ENCODE assay signal across 9 mouse cellular contexts in genomic region chr7:46204046-46204471, GRCm38 (mm10). TPM values are rescaled to one million over a fixed set of nuclear protein-coding genes. Genes with fewer than 3 reads are reported as not detected.
DNase-seq lines count a peak whose midpoint lies in the region; ATAC-seq and TF ChIP-seq lines count a peak whose summit lies in the region.
"Had no signal": no experiment of that assay in that cellular context is flagged by ENCODE, and none has a peak within 500 bp of the region (broad histone marks: within the 10 kb centered on the region; RNA-seq: fewer than 3 reads in every experiment).

No protein-coding gene starts in this region.

- H3K9me3 ChIP-seq in forebrain, postnatal 0 days (ENCODE audit: low read length): no peaks in the 10 kb centered on the region
- H3K9me3 ChIP-seq: midbrain, embryonic 12.5 days had no signal

- no peak overlapping the region for H3K9ac ChIP-seq in heart, adult 2 months (ENCODE audit: low read depth, low read length)
- no peak overlapping the region for H3K9ac ChIP-seq in forebrain, postnatal 0 days
- H3K9ac ChIP-seq: midbrain, embryonic 12.5 days had no signal

- peak; percentile 81 for ATAC-seq in forebrain, postnatal 0 days

- no peaks in the 10 kb centered on the region for H3K36me3 ChIP-seq in heart, adult 2 months (ENCODE audit: control insufficient read depth, insufficient read depth, low read length)
- H3K36me3 ChIP-seq in forebrain, postnatal 0 days (ENCODE audit: insufficient read depth): no peaks in the 10 kb centered on the region
- no peaks in the 10 kb centered on the region for H3K36me3 ChIP-seq in thymus, adult 2 months (ENCODE audit: control insufficient read depth, insufficient read depth, low read length)
- H3K36me3 ChIP-seq: midbrain, embryonic 12.5 days had no signal

- no peaks in the 10 kb centered on the region for H3K27me3 ChIP-seq in heart, adult 2 months (ENCODE audit: control insufficient read depth, insufficient read depth, low read length)
- no peaks in the 10 kb centered on the region for H3K27me3 ChIP-seq in forebrain, postnatal 0 days (ENCODE audit: insufficient read depth, low read length)
- no peaks in the 10 kb centered on the region for H3K27me3 ChIP-seq in thymus, adult 2 months (ENCODE audit: control insufficient read depth, insufficient read depth, low read length)
- H3K27me3 ChIP-seq: midbrain, embryonic 12.5 days had no signal

- no peak for TF ChIP-seq POLR2A in heart, adult 2 months (IDR thresholded peaks at IDR 0.05; ENCODE audit: insufficient read depth, low read depth, low read length)
- TF ChIP-seq POLR2A in thymus, adult 2 months (IDR thresholded peaks at IDR 0.05; ENCODE audit: control insufficient read depth, extremely low read depth, insufficient read depth, low read length, poor library complexity): no peak

- 44% methylated on average over 11 of the region's 11 CpGs for WGBS in heart, adult 2 months
- whole genome bisulfite sequencing in forebrain, postnatal 0 days: 42% methylated on average over 11 of the region's 11 CpGs
- 47% methylated on average over 11 of the region's 11 CpGs for WGBS in thymus, adult 2 months

- H3K4me3 ChIP-seq in heart, adult 2 months: no peak overlapping the region
- no peak overlapping the region for H3K4me3 ChIP-seq in forebrain, postnatal 0 days (ENCODE audit: low read depth, low read length)
- H3K4me3 ChIP-seq in layer of hippocampus, adult 2 months: no peak overlapping the region
- no peak overlapping the region for H3K4me3 ChIP-seq in thymus, adult 2 months (ENCODE audit: control insufficient read depth, insufficient read depth, low read length)
- H3K4me3 ChIP-seq: midbrain, embryonic 12.5 days had no signal

- intact Hi-C loops in heart, adult 2 months (cut with DNase I): loop anchor here (1.0 kb wide), 1 partner anchor 108 kb away; no protein-coding TSS in a partner anchor

- peak; percentile 72 for TF ChIP-seq CTCF in heart, adult 2 months (IDR thresholded peaks at IDR 0.05)
- peak; percentile 72 for TF ChIP-seq CTCF in forebrain, postnatal 0 days (IDR thresholded peaks at IDR 0.05; ENCODE audit: low read depth)
- peak; percentile 83 for TF ChIP-seq CTCF in layer of hippocampus, adult 2 months (conservative IDR thresholded peaks at IDR 0.05)
- TF ChIP-seq CTCF in thymus, adult 2 months (IDR thresholded peaks at IDR 0.05; ENCODE audit: borderline replicate concordance, control insufficient read depth, extremely low read depth, insufficient read depth, low read length, poor library complexity): 0 out of 2 replicates have a peak, but pooled peaks have one; percentile 33

- no peak for TF ChIP-seq EP300 in heart, adult 2 months (IDR thresholded peaks at IDR 0.05; ENCODE audit: insufficient read depth, low read depth, low read length)

- no peaks in the 10 kb centered on the region for H3K4me1 ChIP-seq in heart, adult 2 months (ENCODE audit: control insufficient read depth, insufficient read depth, low read length)
- H3K4me1 ChIP-seq in forebrain, postnatal 0 days (ENCODE audit: insufficient read depth): no peaks in the 10 kb centered on the region
- H3K4me1 ChIP-seq in thymus, adult 2 months (replicated peaks; ENCODE audit: control insufficient read depth, insufficient read depth, low read length): no peaks in the 10 kb centered on the region

- no peak overlapping the region for H3K4me2 ChIP-seq in forebrain, postnatal 0 days (ENCODE audit: low read depth)
- H3K4me2 ChIP-seq: midbrain, embryonic 12.5 days had no signal

- no peaks in the 10 kb centered on the region for H3K79me2 ChIP-seq in heart, adult 2 months (replicated peaks; ENCODE audit: control insufficient read depth, insufficient read depth, low read length)

- no peak overlapping the region for H3K27ac ChIP-seq in heart, adult 2 months
- no peak overlapping the region for H3K27ac ChIP-seq in forebrain, postnatal 0 days (ENCODE audit: low read depth, low read length)
- no peak overlapping the region for H3K27ac ChIP-seq in layer of hippocampus, adult 2 months
- no peak overlapping the region for H3K27ac ChIP-seq in thymus, adult 2 months (ENCODE audit: control insufficient read depth, insufficient read depth, low read length)
- H3K27ac ChIP-seq: midbrain, embryonic 12.5 days had no signal

- DNase-seq in heart, adult 2 months: peak; percentile 17 to 50
- no peak for DNase-seq in heart, adult 8-10 months (ENCODE audit: low spot score)
- peak; percentile 57 for DNase-seq in A20 (ENCODE audit: low read depth, low spot score)
- DNase-seq in cerebellum, adult 18-20 months: peak; percentile 55 to 73
- peak; percentile 79 for DNase-seq in forebrain, postnatal 0 days
- DNase-seq in layer of hippocampus, adult 2 months (ENCODE audit: low spot score in 2 of 2): peak; percentile 54 to 76
- peak; percentile 42 for DNase-seq in mesoderm, embryonic 11.5 days (ENCODE audit: low read depth, low spot score)
- DNase-seq in thymus, adult 2 months: peak; percentile 54

RNA-seq across cellular contexts. Expression of gene Abcc8, which starts 24.2 kb away (rescaled TPM):
- 10 to 100 TPM; 42.5 to 44.1 TPM for total RNA-seq in heart, adult 2 months (2021)
- 40.1 and 47.6 TPM in 2 replicates for polyA plus RNA-seq in heart, adult 2 months (2012; rRNA removed)
- total RNA-seq in heart, adult 8-10 months (2022): 10 to 100 TPM; 39.5 to 54.6 (median 45.7) TPM
- 11.5 and 18.9 TPM in 2 replicates for total RNA-seq in forebrain, postnatal 0 days (2014; rRNA removed)
- polyA plus RNA-seq in forebrain, postnatal 0 days (2015; fragmentation: Nextera tagmentation; extraction: Ambion mirVana): 6.7 and 7.0 TPM in 2 replicates
- 10 to 100 TPM; 52.2 to 63.1 TPM for total RNA-seq in layer of hippocampus, adult 2 months (2021)
- 2.6 and 4.1 TPM in 2 replicates for polyA plus RNA-seq in thymus, adult 2 months (2012; rRNA removed)

RNA-seq across cellular contexts. Expression of gene Ush1c, which starts 34.2 kb away (rescaled TPM):
- 1 to 10 TPM; 5.1 to 5.5 TPM for total RNA-seq in heart, adult 2 months (2021)
- polyA plus RNA-seq in heart, adult 2 months (2012; rRNA removed): 4.0 and 15.5 TPM in 2 replicates
- total RNA-seq in heart, adult 8-10 months (2022): 1 to 10 TPM; 3.8 to 6.9 (median 5.6) TPM
- total RNA-seq in forebrain, postnatal 0 days (2014; rRNA removed): 0.31 and 1.6 TPM in 2 replicates
- polyA plus RNA-seq in forebrain, postnatal 0 days (2015; fragmentation: Nextera tagmentation; extraction: Ambion mirVana): 1.6 and 1.9 TPM in 2 replicates
- total RNA-seq in layer of hippocampus, adult 2 months (2021): under 1 TPM; 0.23 to 0.54 TPM
- polyA plus RNA-seq in thymus, adult 2 months (2012; rRNA removed): 0.20 and 0.77 TPM in 2 replicates

RNA-seq across cellular contexts. Expression of gene Otog, which starts 36.7 kb away (rescaled TPM):
- total RNA-seq in heart, adult 2 months (2021): not detected
- polyA plus RNA-seq in heart, adult 2 months (2012; rRNA removed): 0.06 TPM in 1 of 2 replicates, not detected in the other
- under 1 TPM; 0.03 to 0.06 (median 0.06) TPM for total RNA-seq in heart, adult 8-10 months (2022)
- 0.08 TPM in 1 of 2 replicates, not detected in the other for total RNA-seq in forebrain, postnatal 0 days (2014; rRNA removed)
- polyA plus RNA-seq in forebrain, postnatal 0 days (2015; fragmentation: Nextera tagmentation; extraction: Ambion mirVana): 0.02 and 0.03 TPM in 2 replicates
- total RNA-seq in layer of hippocampus, adult 2 months (2021): under 1 TPM; 0.20 to 0.25 TPM
- 0.43 TPM in 2 replicates for polyA plus RNA-seq in thymus, adult 2 months (2012; rRNA removed)

Comparison
In these comparisons a context has a peak if more than half of its experiments do, and no peak if none do; other contexts are left out.
1. CTCF ChIP-seq: peak in every context shown above with its lines; median percentile 83 in layer of hippocampus, adult 2 months; 72 in heart, adult 2 months; 72 in forebrain, postnatal 0 days; 33 in thymus, adult 2 months.